Mouse (Mus musculus): ENCODE results near the gene Hypk.

GRCm38 (mm10) chr2:121507951-121508330 is 54.9 kb downstream of the Hypk start:
- TF ChIP-seq POLR2A (IDR thresholded peaks at IDR 0.05; ENCODE audit: borderline replicate concordance, control insufficient read depth, low read depth, low read length) (no peak), CTCF (IDR thresholded peaks at IDR 0.05; ENCODE audit: control insufficient read depth, insufficient read depth, low read length) (no peak)
